Mouse (Mus musculus) mouse trophoblast stem cell (cell line): ENCODE measurements around the gene Mfsd14a.

ENCODE experiments used
- in situ Hi-C, 2 experiments: fragments of 300-500 bp; cut with MseI, MboI; formaldehyde crosslinking; loops; 2 replicates in 1 of 2; 3 replicates in 1 of 2; pipeline ENCODE4 v1.15.1; 2025

The Mfsd14a gene

GRCm38 (mm10) chr3:116601781-116602180 lies 60.7 kb downstream of the Mfsd14a start:
- in situ Hi-C loops = no loop called here

GRCm38 (mm10) chr3:116601005-116601404 lies 61.5 kb downstream of the Mfsd14a start:
- in situ Hi-C loops = no loop called here

DNA sequence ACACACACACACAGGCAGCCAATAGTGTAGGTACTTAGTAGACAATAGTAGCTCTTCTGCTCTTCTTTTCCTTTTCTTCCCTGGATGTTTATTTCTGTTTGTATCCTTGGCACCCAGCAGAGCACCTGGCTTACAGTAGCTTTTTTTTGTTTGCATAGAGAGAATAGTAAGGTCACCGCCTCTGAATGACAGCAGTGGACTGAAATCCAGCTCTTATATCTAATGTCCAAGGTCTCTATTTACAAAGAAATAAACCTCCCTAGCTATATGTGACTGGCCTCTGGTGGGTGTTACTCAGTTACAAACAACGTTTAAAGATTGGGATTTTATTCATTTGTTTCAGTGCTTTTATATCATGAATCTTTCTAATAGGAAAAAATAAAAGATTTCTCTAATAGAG lies 62.8 kb downstream of the Mfsd14a start:
- in situ Hi-C loops = no loop called here

GRCm38 (mm10) chr3:116595603-116595991 lies 66.9 kb downstream of the Mfsd14a start:
- in situ Hi-C loops = no loop called here

DNA sequence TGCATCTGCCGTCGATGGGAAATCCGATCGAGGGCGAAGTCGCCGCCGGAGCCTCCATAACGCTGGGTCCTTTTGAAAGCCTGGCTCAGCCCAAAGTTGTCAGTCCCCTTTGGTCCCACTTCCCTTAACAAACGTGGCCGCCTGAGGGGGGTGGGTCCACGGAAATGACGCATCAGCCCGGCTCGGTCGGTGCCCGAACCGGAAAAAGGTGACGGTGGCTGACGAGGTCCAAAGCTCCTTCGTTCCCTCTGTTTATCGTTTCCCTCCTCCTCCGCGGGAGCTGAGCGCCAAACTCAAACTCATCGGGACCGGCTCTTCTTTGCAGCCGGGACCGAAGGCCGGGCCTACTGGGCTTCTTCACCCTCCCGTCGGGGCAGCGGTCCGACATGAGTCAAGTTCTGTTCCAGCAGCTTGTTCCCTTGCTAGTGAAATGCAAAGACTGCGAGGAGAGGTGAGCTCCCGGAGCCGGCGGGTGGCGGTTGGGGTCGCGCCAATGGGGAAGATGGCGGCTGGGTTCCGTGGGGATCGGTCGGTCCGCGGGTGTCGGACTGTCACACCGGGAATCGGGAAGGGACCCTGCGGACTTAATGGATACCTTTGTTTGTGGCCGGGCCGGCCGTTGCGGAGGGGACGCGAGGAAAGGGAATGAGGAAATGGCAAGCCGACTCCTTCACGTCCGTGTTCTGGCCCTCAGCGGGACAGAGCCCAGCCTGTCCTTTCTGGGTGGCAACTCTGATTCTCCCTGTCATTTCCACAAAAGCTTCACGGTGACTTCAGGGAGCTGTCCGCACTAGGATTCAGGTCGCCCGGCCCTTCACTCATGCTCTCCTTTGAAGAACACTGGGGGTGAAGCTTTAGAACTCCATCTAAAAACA lies 67.5 kb downstream of the Mfsd14a start, which contains the start of gene Sass6:
TSS of gene Sass6 (plus strand) at position 255 of the 875 bp plus-strand sequence.
- in situ Hi-C loops = no loop called here

DNA sequence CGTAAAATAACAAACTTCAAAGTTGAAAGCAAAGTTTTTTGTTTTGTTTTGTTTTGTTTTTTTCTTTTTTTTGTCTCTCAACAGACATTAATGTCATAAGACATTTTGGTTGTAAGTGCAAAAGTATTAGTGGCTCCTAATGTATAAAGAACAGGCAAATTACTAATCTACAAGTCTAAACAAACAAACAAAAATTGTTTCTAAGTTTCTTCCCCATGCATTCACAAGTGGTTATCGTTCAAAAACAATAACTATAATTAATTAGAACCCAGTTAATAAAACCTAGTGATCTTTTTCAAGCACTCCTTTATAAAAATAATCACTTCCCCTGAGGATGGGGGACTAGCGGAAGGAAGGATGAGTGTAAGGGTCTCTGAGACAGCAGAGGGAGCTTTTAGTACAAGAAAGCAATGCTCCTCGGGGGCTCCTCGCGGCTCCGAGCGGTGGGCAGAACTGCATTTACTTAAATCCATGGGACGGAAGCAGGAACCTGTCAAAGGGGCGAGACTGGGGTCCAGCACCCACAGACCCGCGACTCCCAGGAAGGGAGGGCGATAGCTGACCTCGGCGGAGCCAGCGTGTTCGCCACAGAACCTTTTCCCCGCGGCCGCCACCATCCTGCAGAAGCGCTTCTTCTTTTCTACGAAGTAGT lies 68.3 kb downstream of the Mfsd14a start:
- in situ Hi-C loops = no loop called here

GRCm38 (mm10) chr3:116582201-116582600 lies 80.3 kb downstream of the Mfsd14a start:
- in situ Hi-C loops = loop anchor here in 1 of 2 experiments (10.0 kb wide), 1 partner anchor 247 kb away; no protein-coding TSS in a partner anchor
